Mouse (Mus musculus): Measurements from ENCODE around the gene Tubd1.

Gene Tubd1

GRCm38 (mm10) chr11:86602116-86602515 is 57.3 kb downstream of the Tubd1 start:
- DNase-seq, result no peak

GRCm38 (mm10) chr11:86603719-86604118 is 58.9 kb downstream of the Tubd1 start:
- no peak for DNase-seq

- no peak for DNase-seq
These were observed 59.5 kb downstream of the Tubd1 start for GRCm38 (mm10) chr11:86604289-86604688.

- no peak for DNase-seq
These were observed 60.1 kb downstream of the Tubd1 start for GRCm38 (mm10) chr11:86604732-86605520.

- no peak for DNase-seq
These were observed 62.0 kb downstream of the Tubd1 start for GRCm38 (mm10) chr11:86606621-86607339.

- no peak for DNase-seq
These were observed 63.1 kb downstream of the Tubd1 start for GRCm38 (mm10) chr11:86607808-86608350.

- no peak for DNase-seq
These were observed 65.4 kb downstream of the Tubd1 start for GRCm38 (mm10) chr11:86610239-86610638.

GRCm38 (mm10) chr11:86611991-86612390 is 67.2 kb downstream of the Tubd1 start:
- no peak for DNase-seq

- DNase-seq, result no peak
These were observed 69.3 kb downstream of the Tubd1 start for GRCm38 (mm10) chr11:86614056-86614530.

GRCm38 (mm10) chr11:86614607-86615006 is 69.8 kb downstream of the Tubd1 start:
- DNase-seq, result no peak
